Mouse (Mus musculus): ENCODE data around the gene Gpr25.

DNA sequence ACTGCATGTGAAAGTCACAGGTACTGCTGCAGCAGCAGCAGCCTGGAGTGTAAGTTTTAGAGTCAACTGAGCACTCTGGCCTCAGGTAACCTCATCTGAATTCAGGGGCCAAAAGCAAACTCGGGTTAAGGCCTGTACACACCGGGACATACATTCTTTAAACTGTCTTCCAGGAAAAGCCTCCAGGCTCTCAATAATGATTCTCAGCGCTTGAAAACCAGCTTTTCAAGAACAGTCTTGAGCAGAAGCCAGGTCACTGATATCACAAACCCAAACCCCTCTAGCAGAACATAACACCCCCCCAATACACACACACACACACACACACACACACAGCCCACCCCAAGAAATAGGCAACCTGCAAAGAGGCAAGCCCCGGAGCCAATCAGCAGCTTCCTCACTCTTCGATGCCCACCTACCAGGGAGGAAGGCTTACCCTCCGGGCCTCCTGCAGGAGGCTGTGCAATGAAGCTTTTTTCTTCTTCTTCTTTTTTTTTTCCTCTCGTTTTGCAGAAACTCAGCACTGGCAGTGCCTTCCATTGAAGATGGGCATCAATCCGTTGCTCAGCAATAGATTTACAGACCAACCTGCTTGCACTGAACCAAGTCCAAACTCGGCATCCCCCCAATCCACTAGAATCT is 28.3 kb downstream of the Gpr25 start:
- TF ChIP-seq CTCF (IDR thresholded peaks at IDR 0.05; ENCODE audit: borderline replicate concordance, insufficient read depth, low read length) (no peak), POLR2A (IDR thresholded peaks at IDR 0.05; ENCODE audit: low read depth, low read length) (no peak)
